Mouse (Mus musculus) adrenal gland, postnatal 25 days (tissue): ENCODE measurements around the gene Ttc41. TPM values are rescaled to one million over a fixed set of nuclear protein-coding genes. Genes with fewer than 3 reads are reported as not detected.

Source experiments
- DNase-seq: peaks from one replicate; pipeline ENCODE4 v3.0.0; 2021; ENCODE audit warnings: mixed read lengths
- total RNA-seq: library from RNA; stranded (reverse); gene quantifications from 2 replicates; pipeline ENCODE4 v1.2.3, GENCODE M21; 2021

The Ttc41 gene
- total RNA-seq, 1 experiment from 2014 or later: 3.3 TPM

GRCm38 (mm10) chr10:86755816-86756502, 50.3 kb downstream of the Ttc41 start:
- DNase-seq: no peak

- no peak for DNase-seq
These were observed 52.1 kb downstream of the Ttc41 start for GRCm38 (mm10) chr10:86757724-86758123.

- DNase-seq: no peak
These were observed 52.6 kb downstream of the Ttc41 start for GRCm38 (mm10) chr10:86758211-86758610.

GRCm38 (mm10) chr10:86761236-86761635, 55.6 kb downstream of the Ttc41 start:
- no peak for DNase-seq

- DNase-seq: no peak
These were observed 56.2 kb downstream of the Ttc41 start for GRCm38 (mm10) chr10:86761722-86762383.

GRCm38 (mm10) chr10:86762384-86762730, 56.7 kb downstream of the Ttc41 start:
- DNase-seq: no peak

GRCm38 (mm10) chr10:86763672-86764071, 58.1 kb downstream of the Ttc41 start, which contains the start of gene Gm49358:
Gm49358 (plus strand) TSS chr10:86763972.
- no peak for DNase-seq

GRCm38 (mm10) chr10:86765344-86765966, 59.8 kb downstream of the Ttc41 start:
- DNase-seq: no peak

- DNase-seq: no peak
These were observed 63.6 kb downstream of the Ttc41 start for GRCm38 (mm10) chr10:86769216-86769615.

- no peak for DNase-seq
These were observed 64.2 kb downstream of the Ttc41 start for GRCm38 (mm10) chr10:86769797-86770196.

GRCm38 (mm10) chr10:86771701-86772100, 66.1 kb downstream of the Ttc41 start:
- no peak for DNase-seq

- DNase-seq: no peak
These were observed 66.6 kb downstream of the Ttc41 start for GRCm38 (mm10) chr10:86772231-86772631.

GRCm38 (mm10) chr10:86773360-86773759, 67.7 kb downstream of the Ttc41 start:
- DNase-seq: no peak

GRCm38 (mm10) chr10:86776281-86776680, 70.7 kb downstream of the Ttc41 start:
- no peak for DNase-seq

GRCm38 (mm10) chr10:86777614-86778319, 72.2 kb downstream of the Ttc41 start:
- DNase-seq: no peak

GRCm38 (mm10) chr10:86778398-86779116, 72.9 kb downstream of the Ttc41 start, which contains the start of gene Nt5dc3:
Nt5dc3 (plus strand) TSS chr10:86779005.
- DNase-seq: peak; percentile 97

GRCm38 (mm10) chr10:86779117-86779755, 73.6 kb downstream of the Ttc41 start:
- DNase-seq: peak; percentile 22

- no peak for DNase-seq
These were observed 74.3 kb downstream of the Ttc41 start for GRCm38 (mm10) chr10:86779816-86780500.

GRCm38 (mm10) chr10:86781641-86782040, 76.0 kb downstream of the Ttc41 start:
- DNase-seq: no peak

- no peak for DNase-seq
These were observed 77.0 kb downstream of the Ttc41 start for GRCm38 (mm10) chr10:86782656-86783055.

GRCm38 (mm10) chr10:86783561-86783960, 78.0 kb downstream of the Ttc41 start:
- DNase-seq: no peak
